Mouse (Mus musculus) E14TG2a.4 (cell line): ENCODE data around the gene Rbm38.

ENCODE experiments used
- H3K27me3 ChIP-seq: 2 replicates; pipeline ENCODE4 v1.6.1; 2014; ENCODE audit warnings: low read length, control low read depth; ENCODE audit not compliant: insufficient read depth
- H3K36me3 ChIP-seq: 2 replicates; pipeline ENCODE4 v1.6.1; 2014; ENCODE audit warnings: low read length, control low read depth; ENCODE audit not compliant: insufficient read depth
- H3K4me1 ChIP-seq: replicated peaks from 2 replicates; pipeline ENCODE4 v1.6.1; 2014; ENCODE audit warnings: low read depth, low read length, control low read depth
- H3K4me3 ChIP-seq: replicated peaks from 2 replicates; pipeline ENCODE4 v1.5.1; 2014; ENCODE audit warnings: mild to moderate bottlenecking, low read length
- H3K9me3 ChIP-seq: 2 replicates; pipeline ENCODE4 v1.6.1; 2014; ENCODE audit warnings: low read length, control low read depth
- CTCF ChIP-seq: conservative IDR thresholded peaks from 2 replicates; pipeline ENCODE4 v1.5.1; 2014; ENCODE audit warnings: low read length
- NANOG ChIP-seq: IDR thresholded peaks from 2 replicates; pipeline ENCODE4 v1.6.1; 2014; ENCODE audit warnings: borderline replicate concordance, low read length, mixed read lengths
- POU5F1 ChIP-seq: IDR thresholded peaks from 2 replicates; pipeline ENCODE4 v1.6.1; 2014; ENCODE audit warnings: low read length, borderline replicate concordance

Gene Rbm38

DNA sequence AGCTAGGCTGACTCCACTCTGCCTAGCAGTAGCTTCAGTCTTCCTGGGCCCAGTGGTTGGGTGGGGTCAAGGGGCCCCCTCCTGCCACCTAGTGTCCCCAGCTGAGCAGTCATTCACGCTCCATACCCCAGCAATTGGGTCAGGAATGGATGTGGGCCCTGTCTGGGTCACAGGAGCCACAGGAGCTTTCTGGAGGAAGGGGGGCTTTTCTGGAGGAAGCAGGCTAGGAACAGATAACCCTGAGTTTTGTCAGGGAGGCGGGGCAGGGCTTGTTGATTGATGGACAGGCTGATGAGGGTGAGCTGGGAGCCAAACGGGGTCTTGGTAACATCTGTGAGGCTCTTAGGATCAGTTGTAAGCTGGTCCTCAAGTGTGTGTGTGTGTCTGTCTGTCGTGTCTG lies 16.3 kb downstream of the Rbm38 start:
- no peaks in the 10 kb centered on the region for H3K27me3 ChIP-seq
- no peaks in the 10 kb centered on the region for H3K9me3 ChIP-seq
- H3K4me3 ChIP-seq, result no peak overlapping the region
- peaks cover 17% of the 10 kb centered on the region for H3K4me1 ChIP-seq
- H3K36me3 ChIP-seq, result peaks cover 51% of the 10 kb centered on the region
- TF ChIP-seq NANOG (no peak), POU5F1 (no peak), CTCF (no peak; the same call in 1 of the 2 replicates)

DNA sequence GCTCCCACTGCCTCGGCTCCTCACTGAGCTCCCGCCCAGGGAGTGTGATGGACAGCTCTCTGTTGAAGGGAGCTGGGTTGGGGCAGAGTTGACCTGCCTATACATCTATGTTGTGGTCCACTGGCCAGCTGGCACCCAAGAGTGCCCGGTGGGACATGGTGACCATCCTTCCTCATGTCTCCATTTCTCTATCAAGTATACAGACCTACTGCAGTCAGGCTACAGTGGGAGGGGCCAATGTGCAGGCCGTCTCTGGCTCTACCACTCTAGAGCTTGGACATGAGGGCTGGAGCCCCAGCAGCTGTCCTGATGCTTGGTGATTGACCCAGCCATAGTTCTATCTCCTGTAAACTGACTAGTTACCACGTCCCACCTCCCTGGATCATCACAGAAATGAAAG lies 17.0 kb downstream of the Rbm38 start:
- Histone ChIP-seq H3K4me1 (peaks cover 11% of the 10 kb centered on the region), H3K4me3 (no peak overlapping the region), H3K27me3 (no peaks in the 10 kb centered on the region), H3K36me3 (peaks cover 44% of the 10 kb centered on the region), H3K9me3 (no peaks in the 10 kb centered on the region)
- TF ChIP-seq NANOG (no peak), POU5F1 (no peak), CTCF (no peak)

DNA sequence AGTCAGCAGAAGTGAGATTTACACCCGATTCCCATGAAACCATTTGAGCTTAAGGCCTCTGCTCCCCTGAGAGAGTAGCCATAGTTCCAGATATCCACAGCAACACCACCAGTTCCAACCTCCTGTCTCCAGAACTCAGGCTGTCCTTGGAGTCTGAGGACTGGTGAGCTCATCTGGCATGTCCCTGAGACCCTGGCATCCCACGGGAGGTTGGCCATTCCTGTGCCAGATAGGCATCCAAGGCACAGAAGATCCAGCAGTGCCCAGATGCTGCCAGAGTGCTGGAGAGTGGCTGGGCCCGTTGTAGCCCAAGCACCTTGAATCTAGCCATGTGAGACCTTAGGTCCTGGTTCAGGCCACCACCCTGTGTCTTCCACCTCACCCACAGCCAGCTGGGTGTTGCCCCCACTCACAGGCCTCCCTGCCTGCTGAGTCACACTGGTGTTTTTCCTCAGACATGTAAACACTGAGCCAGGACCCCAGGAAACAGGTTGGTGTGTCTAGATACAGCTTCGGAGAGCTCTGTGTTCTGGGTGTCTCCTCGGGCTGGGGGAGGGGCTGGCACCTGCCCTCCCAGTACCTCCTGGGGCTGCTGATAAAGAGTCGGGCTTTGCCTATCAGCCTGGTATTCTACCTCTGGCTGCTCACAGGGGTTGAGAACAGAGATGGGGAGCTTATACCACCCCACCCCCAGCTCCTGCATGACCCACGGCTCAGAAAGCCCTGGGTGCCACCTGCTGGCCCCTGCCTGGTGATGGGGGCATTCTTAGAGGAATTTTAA lies 17.7 kb downstream of the Rbm38 start:
- peaks cover 6% of the 10 kb centered on the region for H3K4me1 ChIP-seq
- no peaks in the 10 kb centered on the region for H3K9me3 ChIP-seq
- H3K27me3 ChIP-seq, result no peaks in the 10 kb centered on the region
- H3K4me3 ChIP-seq, result no peak overlapping the region
- no peak for TF ChIP-seq CTCF
- no peak for TF ChIP-seq POU5F1
- TF ChIP-seq NANOG, result no peak
- peaks cover 37% of the 10 kb centered on the region for H3K36me3 ChIP-seq

DNA sequence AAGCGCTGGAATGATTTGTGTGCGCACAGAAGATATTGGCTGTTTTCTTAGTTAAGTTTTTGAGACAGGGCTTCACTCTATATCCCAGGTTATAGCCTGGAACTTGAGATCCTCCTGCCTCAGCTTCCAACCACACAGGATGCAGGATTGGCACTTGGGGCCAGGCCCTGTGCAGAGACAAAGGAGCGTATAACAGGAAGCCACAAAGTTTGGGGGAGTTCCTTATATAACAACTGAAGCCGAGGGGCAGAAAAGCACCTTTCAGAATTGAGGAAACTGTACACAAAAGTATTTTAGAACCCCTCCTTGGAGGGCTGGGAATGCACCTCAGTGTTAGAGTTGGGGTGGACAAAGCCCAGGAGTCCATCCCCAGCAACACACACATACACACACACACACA lies 18.7 kb downstream of the Rbm38 start:
- no peaks in the 10 kb centered on the region for H3K9me3 ChIP-seq
- TF ChIP-seq CTCF (no peak), NANOG (no peak), POU5F1 (no peak)
- H3K4me3 ChIP-seq, result no peak overlapping the region
- H3K36me3 ChIP-seq, result peaks cover 27% of the 10 kb centered on the region
- H3K27me3 ChIP-seq, result no peaks in the 10 kb centered on the region
- H3K4me1 ChIP-seq, result peaks cover 6% of the 10 kb centered on the region

DNA sequence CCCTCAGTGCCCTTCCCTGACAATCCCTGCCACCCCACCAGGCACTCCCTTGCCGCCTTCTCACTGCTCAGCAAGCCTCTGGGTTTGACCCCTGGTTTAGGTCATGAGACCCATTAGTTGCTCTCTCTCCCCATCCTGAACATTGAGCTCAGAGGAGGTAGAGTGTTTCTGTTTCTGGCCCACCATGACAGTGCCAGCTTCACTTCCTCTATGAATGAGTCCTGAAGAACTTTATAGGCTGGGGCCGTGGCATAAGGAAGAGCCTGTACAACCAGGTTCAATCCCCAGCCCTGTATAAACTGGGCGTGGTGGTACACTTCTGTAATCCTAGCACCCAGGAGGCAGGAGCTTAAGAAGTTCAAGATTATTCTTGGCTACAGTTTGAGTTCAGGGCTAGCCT lies 20.5 kb downstream of the Rbm38 start:
- H3K36me3 ChIP-seq, result peaks cover 9% of the 10 kb centered on the region
- TF ChIP-seq CTCF (no peak), POU5F1 (no peak), NANOG (no peak)
- no peaks in the 10 kb centered on the region for H3K27me3 ChIP-seq

DNA sequence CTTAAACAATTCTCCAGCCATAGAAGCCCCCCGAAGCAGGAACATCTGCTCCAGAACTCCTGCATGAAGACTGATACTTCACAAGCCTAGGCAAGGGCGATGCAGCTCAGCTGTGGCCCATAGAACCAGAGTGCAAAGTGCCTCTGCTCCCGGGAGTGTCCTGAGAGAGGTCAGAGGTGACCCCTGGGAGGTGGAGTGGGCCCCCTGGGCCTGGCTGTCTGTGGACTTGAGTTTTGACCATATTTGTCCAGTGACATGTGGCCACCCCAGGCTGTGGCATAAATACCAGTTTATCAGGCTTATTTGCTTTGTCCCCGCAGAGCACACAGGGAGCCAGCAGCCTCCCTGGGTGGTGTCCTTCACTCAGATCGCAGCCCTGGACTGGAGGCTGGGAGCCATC lies 20.9 kb downstream of the Rbm38 start:
- TF ChIP-seq POU5F1 (no peak), NANOG (no peak), CTCF (no peak)
- no peak overlapping the region for H3K4me3 ChIP-seq
- no peaks in the 10 kb centered on the region for H3K9me3 ChIP-seq
- H3K36me3 ChIP-seq, result peaks cover 5% of the 10 kb centered on the region
- H3K4me1 ChIP-seq, result peaks cover 17% of the 10 kb centered on the region
- no peaks in the 10 kb centered on the region for H3K27me3 ChIP-seq

More for the DNA sequence above, 20.5 kb downstream of the Rbm38 start:
- H3K4me3 ChIP-seq, result no peak overlapping the region
- H3K9me3 ChIP-seq, result no peaks in the 10 kb centered on the region
- H3K4me1 ChIP-seq, result peaks cover 17% of the 10 kb centered on the region

DNA sequence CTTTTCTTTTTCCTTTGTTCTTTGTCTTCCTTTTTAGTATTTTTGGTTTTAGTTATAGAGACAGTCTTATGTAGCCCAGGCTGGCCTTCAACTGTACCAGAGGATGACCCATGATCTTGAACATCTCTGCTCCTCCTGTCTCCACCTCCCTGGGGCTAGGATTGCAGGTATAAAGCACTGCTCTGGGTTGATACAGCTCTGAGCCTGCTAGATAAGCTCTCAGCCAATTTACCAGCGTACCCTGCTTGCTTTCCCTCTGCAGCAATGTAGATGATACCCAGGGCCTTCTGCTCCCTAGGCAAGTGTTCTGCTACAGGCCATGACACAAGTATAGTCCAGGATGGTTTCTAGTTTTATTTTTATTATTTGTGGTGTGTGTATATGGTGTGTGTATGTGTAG lies 21.6 kb downstream of the Rbm38 start:
- TF ChIP-seq CTCF (no peak), POU5F1 (no peak), NANOG (no peak)
- Histone ChIP-seq H3K27me3 (no peaks in the 10 kb centered on the region), H3K9me3 (no peaks in the 10 kb centered on the region), H3K4me1 (peaks cover 18% of the 10 kb centered on the region), H3K36me3 (no peaks in the 10 kb centered on the region), H3K4me3 (no peak overlapping the region)

DNA sequence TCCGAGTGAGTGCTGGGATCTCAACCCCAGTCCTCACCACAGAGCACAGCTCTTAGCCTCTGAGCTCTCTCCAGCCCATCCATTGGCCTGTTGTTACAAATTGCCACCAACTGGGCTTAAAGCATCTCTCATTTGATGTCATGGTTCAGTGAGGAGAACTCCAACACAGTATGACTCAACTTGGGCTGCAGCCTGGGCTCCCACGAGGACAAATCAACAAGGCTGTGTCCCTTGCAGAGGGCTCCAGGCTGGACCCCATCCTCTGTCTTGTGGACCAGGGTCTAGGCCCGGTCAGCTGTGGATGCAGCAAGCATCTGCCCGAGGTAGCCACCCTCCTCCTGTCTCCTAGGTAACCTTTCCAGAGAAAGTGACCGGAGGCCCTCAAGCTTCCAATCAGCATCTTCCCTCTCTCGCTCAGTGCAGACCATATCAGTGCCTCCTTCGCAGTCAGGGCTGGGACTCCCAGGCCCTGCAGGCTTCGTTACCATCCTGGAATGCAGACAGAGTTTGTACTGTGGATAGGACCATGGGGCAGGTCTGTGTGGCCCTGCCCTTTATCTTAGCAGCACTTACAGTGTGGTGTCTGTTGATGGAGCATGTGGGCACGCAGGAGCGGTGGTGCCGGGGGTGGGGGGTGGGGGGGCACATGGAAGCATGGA lies 22.3 kb downstream of the Rbm38 start:
- Histone ChIP-seq H3K4me1 (peaks cover 23% of the 10 kb centered on the region), H3K4me3 (no peak overlapping the region), H3K36me3 (no peaks in the 10 kb centered on the region), H3K9me3 (no peaks in the 10 kb centered on the region), H3K27me3 (no peaks in the 10 kb centered on the region)
- TF ChIP-seq POU5F1 (no peak), CTCF (no peak), NANOG (no peak)
